Mouse (Mus musculus) induced T-regulatory cell, adult 2 months (primary cell): ENCODE results near the gene Cask.

ENCODE experiments used
- DNase-seq: peaks from one replicate; pipeline ENCODE4 v3.0.0-alpha.2; 2012; ENCODE audit warnings: low read depth

Cask gene

DNA sequence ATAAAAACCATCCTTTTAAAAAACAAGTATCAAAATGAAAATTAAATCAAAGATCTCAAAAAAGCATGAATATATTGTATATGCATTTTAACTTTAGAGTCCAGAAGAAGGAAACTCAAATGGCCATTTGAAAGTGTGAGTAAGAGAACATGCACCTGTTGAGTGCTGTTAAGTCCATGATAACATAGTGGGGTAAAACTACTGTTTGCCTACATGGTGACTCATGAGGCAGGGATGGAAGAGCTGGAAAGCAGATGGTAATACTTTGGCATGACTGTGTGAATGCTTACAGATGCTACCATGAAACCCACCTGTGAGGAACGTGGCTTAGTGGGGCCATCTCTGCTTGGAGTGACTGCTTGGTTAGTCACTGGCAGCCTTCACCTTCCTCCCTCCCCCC lies 132.9 kb downstream of the Cask start:
- no peak for DNase-seq

GRCm38 (mm10) chrX:13716796-13717569 lies 134.2 kb downstream of the Cask start:
- no peak for DNase-seq

GRCm38 (mm10) chrX:13710174-13710573 lies 141.0 kb downstream of the Cask start:
- DNase-seq, result peak; percentile 39

- DNase-seq, result no peak
These were observed 146.1 kb downstream of the Cask start for GRCm38 (mm10) chrX:13705051-13705450.

DNA sequence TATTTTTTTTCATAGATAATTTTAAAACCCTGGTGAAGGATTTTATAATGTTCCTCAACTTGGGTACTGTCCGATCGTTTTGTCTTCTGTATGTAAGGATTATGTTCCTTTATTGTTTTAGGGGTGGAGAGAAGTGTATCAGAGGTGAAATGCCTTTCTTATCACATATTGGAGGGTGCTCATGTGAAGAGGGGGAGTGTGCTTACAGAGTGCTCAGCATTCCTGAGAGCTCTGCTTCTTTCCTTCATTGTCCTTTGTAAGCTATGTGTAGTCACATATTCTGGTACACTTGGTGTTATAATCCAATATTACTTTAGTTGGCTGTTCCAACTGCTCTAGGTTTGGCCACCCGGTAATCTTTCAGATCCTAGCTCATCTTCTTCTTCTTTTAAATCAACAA lies 150.5 kb downstream of the Cask start:
- DNase-seq, result no peak

GRCm38 (mm10) chrX:13691865-13692264 lies 159.3 kb downstream of the Cask start:
- peak; percentile 16 for DNase-seq

- DNase-seq, result no peak
These were observed 162.8 kb downstream of the Cask start for GRCm38 (mm10) chrX:13688356-13688755.

DNA sequence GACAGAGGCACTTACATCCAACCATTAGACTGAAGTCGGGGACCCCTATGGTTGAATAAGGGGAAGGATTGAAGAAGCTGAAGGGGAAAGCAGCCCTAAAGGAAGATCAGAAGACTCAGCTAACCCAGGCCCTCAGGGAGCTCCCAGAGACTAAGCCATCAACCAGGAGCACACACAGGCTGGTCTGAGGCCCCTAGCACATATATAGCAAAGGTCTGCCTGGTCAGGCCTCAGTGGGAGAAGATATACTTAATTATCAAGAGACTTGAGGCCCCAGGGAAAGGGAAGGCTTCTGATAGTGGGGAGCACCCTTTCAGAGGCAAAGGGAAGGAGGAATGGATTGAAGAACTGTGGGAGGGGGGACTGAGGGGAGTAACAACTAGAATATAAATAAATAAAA lies 164.6 kb downstream of the Cask start:
- DNase-seq, result no peak

- DNase-seq, result no peak
These were observed 169.4 kb downstream of the Cask start for GRCm38 (mm10) chrX:13681748-13682147.

- no peak for DNase-seq
These were observed 178.2 kb downstream of the Cask start for GRCm38 (mm10) chrX:13673001-13673400.

GRCm38 (mm10) chrX:13670342-13670741 lies 180.8 kb downstream of the Cask start:
- DNase-seq, result no peak

GRCm38 (mm10) chrX:13668867-13669266 lies 182.3 kb downstream of the Cask start:
- no peak for DNase-seq

GRCm38 (mm10) chrX:13661063-13661462 lies 190.1 kb downstream of the Cask start, which contains the start of gene Gpr82:
Gpr82 (plus strand) TSS chrX:13661363.
- no peak for DNase-seq

GRCm38 (mm10) chrX:13659201-13659890 lies 191.8 kb downstream of the Cask start:
- no peak for DNase-seq

DNA sequence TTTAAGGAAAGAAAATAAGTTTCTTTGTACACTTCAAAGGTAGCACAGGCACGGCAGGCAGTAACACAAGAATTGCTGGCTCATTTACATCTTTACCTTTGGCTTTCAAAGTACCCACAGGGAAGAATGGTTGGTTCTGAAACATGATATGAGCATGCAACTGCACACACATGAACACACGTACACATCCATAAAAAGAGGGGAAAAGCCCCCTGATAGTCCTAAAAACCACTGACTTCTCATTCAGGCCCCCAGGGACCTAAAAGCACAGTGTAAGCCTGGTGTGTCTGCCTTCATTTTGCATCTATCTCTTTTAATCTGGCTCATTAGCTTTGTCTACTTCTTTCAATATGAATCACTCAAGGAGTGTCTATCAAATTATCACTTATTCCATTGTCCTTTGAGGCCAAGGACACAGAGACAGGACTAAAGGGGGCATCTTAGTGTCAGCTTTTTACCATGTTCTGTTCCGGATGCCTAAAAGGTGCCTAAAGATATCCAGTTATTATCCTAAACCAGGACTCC lies 192.5 kb downstream of the Cask start:
- no peak for DNase-seq

GRCm38 (mm10) chrX:13656721-13657120 lies 194.4 kb downstream of the Cask start:
- peak; percentile 81 for DNase-seq

- peak; percentile 43 for DNase-seq
These were observed 195.3 kb downstream of the Cask start for GRCm38 (mm10) chrX:13655906-13656305.

GRCm38 (mm10) chrX:13655005-13655421 lies 196.2 kb downstream of the Cask start:
- peak; percentile 43 for DNase-seq

DNA sequence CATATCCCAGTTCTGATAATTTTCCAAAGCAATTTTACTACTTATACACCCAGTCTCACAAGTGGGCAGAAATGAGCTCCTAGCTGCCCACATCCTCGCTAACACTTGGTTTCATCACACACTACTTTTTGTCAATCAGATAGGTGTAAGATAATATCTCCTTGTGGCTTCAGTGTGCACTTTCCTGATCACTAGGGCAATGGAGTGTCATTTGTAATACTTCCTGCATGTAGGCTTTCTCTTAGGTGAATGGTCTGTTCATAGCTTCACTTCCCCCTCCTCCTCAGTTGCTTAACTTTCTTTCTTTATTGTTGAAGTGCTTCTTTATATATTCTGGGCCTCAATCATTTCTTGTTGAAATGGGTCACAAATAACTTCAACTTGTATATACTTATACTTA lies 198.9 kb downstream of the Cask start:
- DNase-seq, result peak; percentile 60

GRCm38 (mm10) chrX:13651889-13652288 lies 199.3 kb downstream of the Cask start:
- no peak for DNase-seq

DNA sequence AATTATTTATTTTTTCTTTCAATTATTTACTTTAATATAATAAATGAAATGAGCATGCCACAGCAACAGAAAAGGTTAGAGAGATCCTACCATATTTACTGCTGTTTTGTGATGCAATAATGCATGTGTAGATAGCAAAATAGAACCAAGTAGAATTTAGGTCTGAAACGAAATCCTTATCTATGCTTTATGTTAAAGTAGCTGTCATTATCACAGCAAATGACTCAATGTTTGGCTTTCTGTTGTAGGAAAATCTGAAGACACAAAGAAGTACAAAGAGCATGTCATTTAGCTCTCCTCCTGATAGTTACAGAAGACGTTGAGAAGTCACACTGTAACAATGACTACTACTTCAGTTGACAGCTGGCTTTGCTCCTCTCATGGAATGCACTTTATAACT lies 212.3 kb downstream of the Cask start:
- DNase-seq, result no peak

DNA sequence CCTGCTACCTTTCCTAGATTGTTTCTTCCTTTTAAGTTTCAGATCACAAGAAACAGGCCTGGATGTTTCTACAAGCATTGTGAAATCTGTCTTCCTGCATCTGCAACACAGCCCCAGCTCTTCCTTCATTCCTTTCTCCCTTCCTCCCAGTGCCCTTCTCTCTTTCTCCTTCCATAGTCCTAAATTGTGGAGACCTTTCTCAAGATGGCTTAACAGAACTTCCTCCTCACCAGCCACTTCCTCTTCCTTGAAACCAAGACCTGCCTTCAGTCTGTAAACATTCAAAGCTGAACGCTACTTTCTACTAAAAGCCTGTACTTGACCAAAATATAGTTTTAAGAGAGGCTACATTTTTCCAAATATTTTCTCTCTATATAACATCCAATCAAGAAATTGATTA lies 214.8 kb downstream of the Cask start:
- DNase-seq, result no peak

- DNase-seq, result no peak
These were observed 219.4 kb downstream of the Cask start, which contains the start of gene Gpr34 for GRCm38 (mm10) chrX:13631599-13632283. Gpr34 (plus strand) TSS chrX:13632089.
